Mouse (Mus musculus): Measurements from ENCODE around the gene P3h4. TPM values are rescaled to one million over a fixed set of nuclear protein-coding genes. Genes with fewer than 3 reads are reported as not detected.

P3h4 gene
- polyA plus RNA-seq, 1 experiment from 2014 or later = 20.7 TPM

DNA sequence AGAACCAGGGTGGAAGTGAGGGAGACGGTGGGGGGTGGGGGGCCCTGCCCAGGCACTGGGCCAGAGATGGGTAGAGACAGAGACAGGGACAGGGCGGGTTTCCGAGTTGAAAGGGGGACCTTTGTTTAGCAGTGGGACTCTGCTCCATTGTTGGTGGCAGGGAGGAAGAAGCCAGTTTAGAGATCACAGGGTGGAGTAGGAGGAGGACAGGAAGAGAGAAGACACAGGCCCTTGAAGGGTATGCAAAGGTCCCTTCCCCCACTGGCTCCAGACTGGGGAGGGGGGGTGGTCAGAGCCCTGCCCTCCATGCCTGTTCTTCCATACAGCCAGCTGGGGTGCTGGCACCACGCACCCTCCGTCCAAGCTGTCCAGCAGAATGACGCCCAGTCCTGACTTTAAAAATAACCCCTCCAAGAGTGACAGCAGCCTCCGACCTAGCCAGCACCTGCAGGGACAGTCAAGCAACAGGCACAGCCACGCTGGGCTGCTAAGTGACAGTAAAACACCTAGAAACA lies 24.6 kb downstream of the P3h4 start:
- 53% methylated on average over 8 of the region's 8 CpGs for WGBS
- peaks cover 9% of the 10 kb centered on the region for H3K36me3 ChIP-seq (ENCODE audit: control insufficient read depth, insufficient read depth, low read length)
- H3K27ac ChIP-seq (ENCODE audit: low read length) = no peak overlapping the region
- no peaks in the 10 kb centered on the region for H3K27me3 ChIP-seq (ENCODE audit: control insufficient read depth, insufficient read depth, low read depth, low read length)
- no peak overlapping the region for H3K4me2 ChIP-seq (ENCODE audit: low read length)
- no peaks in the 10 kb centered on the region for H3K9me3 ChIP-seq (replicated peaks; ENCODE audit: control insufficient read depth, low read length, poor library complexity, severe bottlenecking)
- H3K4me3 ChIP-seq (ENCODE audit: low read depth, low read length) = no peak overlapping the region
- ATAC-seq = no peak
- H3K9ac ChIP-seq (ENCODE audit: low read depth, low read length) = no peak overlapping the region
- H3K4me1 ChIP-seq (ENCODE audit: control insufficient read depth, insufficient read depth, low read length) = peaks cover 3% of the 10 kb centered on the region

DNA sequence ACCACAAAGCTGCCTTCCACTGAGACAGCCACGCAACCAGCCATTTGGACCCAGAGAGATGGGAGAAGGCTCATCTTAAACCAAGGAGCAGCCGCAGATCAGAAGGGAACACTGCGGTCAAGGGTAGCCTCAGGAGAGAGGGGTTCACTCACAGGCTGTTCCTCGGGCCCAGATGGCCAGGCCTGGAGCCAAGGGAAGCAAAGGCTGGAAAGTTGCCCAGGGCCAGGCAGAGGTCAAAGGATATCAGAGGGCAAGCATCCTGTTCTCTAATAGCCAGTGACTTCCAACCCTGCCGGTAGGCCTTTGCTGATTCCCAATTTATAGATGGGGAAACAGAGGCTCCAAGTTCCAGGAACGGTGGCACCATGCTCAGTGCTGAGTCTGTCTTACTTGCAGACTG lies 26.0 kb downstream of the P3h4 start:
- Histone ChIP-seq H3K4me1 (ENCODE audit: control insufficient read depth, insufficient read depth, low read length) (no peaks in the 10 kb centered on the region; the same call in 1 of the 2 replicates), H3K9me3 (replicated peaks; ENCODE audit: control insufficient read depth, low read length, poor library complexity, severe bottlenecking) (no peaks in the 10 kb centered on the region), H3K27me3 (ENCODE audit: control insufficient read depth, insufficient read depth, low read depth, low read length) (no peaks in the 10 kb centered on the region), H3K27ac (ENCODE audit: low read length) (no peak overlapping the region), H3K36me3 (ENCODE audit: control insufficient read depth, insufficient read depth, low read length) (peaks cover 14% of the 10 kb centered on the region), H3K4me2 (ENCODE audit: low read length) (no peak overlapping the region), H3K9ac (ENCODE audit: low read depth, low read length) (no peak overlapping the region), H3K4me3 (ENCODE audit: low read depth, low read length) (no peak overlapping the region)
- no peak for ATAC-seq
- 90% methylated on average over 6 of the region's 6 CpGs for WGBS

DNA sequence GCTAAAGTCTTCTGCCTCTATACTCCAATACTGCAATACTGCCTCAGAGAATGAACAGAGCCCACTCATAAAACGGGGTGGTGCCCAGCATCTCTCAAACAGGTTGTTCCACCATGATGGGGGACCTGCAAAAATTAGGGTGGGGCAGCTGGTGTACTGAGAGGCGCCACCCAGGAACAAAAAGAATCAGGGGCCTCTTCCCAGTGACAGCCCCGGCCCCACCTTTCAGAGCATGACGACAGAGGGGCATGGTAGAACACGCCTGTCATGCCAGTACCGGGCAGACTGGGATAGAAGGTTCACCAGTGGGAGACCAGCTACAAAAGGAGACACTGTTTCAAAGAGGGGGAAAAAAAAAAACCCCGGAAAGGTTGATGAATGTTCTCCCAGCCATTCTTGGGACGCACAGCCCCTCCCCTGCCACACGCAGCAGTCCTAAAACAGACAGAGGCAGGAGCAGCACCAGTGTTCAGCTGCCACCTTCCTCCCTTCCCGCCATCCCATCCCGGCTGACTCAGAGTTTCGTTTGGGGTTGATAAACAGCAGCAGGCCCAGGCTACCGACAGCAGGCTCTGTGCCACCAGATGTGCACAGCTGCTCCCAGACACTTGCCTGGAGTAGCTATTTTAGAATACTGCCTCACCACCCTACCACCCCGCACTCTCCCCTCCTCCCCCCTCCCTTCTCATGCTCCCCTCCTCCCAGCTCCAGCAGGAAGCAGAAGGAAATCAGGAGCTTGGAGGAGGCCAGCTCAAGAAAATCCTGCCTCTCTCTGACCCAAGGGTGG lies 26.9 kb downstream of the P3h4 start:
- H3K36me3 ChIP-seq (ENCODE audit: control insufficient read depth, insufficient read depth, low read length) = peaks cover 21% of the 10 kb centered on the region
- H3K9me3 ChIP-seq (replicated peaks; ENCODE audit: control insufficient read depth, low read length, poor library complexity, severe bottlenecking) = no peaks in the 10 kb centered on the region
- no peak overlapping the region for H3K4me3 ChIP-seq (ENCODE audit: low read depth, low read length)
- H3K9ac ChIP-seq (ENCODE audit: low read depth, low read length) = no peak overlapping the region
- no peaks in the 10 kb centered on the region for H3K27me3 ChIP-seq (ENCODE audit: control insufficient read depth, insufficient read depth, low read depth, low read length)
- H3K4me1 ChIP-seq (ENCODE audit: control insufficient read depth, insufficient read depth, low read length) = no peaks in the 10 kb centered on the region; the same call in 1 of the 2 replicates
- no peak overlapping the region for H3K27ac ChIP-seq (ENCODE audit: low read length)
- 63% methylated on average over 14 of the region's 14 CpGs for WGBS
- H3K4me2 ChIP-seq (ENCODE audit: low read length) = no peak overlapping the region
- ATAC-seq = no peak

GRCm38 (mm10) chr11:100387111-100387510 lies 27.5 kb downstream of the P3h4 start:
- Histone ChIP-seq H3K27ac (ENCODE audit: low read length) (no peak overlapping the region), H3K4me3 (ENCODE audit: low read depth, low read length) (no peak overlapping the region), H3K9ac (ENCODE audit: low read depth, low read length) (no peak overlapping the region), H3K27me3 (ENCODE audit: control insufficient read depth, insufficient read depth, low read depth, low read length) (no peaks in the 10 kb centered on the region), H3K36me3 (ENCODE audit: control insufficient read depth, insufficient read depth, low read length) (peaks cover 27% of the 10 kb centered on the region), H3K9me3 (replicated peaks; ENCODE audit: control insufficient read depth, low read length, poor library complexity, severe bottlenecking) (no peaks in the 10 kb centered on the region), H3K4me1 (ENCODE audit: control insufficient read depth, insufficient read depth, low read length) (no peaks in the 10 kb centered on the region; the same call in 1 of the 2 replicates), H3K4me2 (ENCODE audit: low read length) (no peak overlapping the region)
- no peak for ATAC-seq
- 93% methylated on average over 6 of the region's 6 CpGs for WGBS

DNA sequence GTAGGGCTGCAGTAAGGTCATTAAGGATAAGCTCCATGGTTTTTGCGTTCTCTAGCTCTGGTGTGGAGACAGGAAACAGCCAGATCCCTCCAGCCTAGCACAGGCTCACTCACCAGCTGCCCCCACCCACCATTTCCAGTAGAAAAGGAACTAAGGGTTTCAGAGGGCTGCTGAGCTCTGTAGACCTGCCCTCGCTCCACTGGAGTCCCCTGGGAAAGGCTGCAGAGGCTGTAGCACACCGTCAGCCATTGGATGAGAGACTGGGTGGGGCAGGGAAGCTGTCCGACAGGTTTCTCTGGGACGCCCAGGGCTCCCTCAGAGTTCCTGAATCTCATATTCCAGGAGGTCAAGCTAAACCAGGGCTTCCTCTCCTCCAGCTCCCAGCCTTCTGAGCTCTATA lies 28.1 kb downstream of the P3h4 start:
- Histone ChIP-seq H3K27ac (ENCODE audit: low read length) (no peak overlapping the region), H3K36me3 (ENCODE audit: control insufficient read depth, insufficient read depth, low read length) (peaks cover 32% of the 10 kb centered on the region), H3K4me2 (ENCODE audit: low read length) (no peak overlapping the region), H3K9me3 (replicated peaks; ENCODE audit: control insufficient read depth, low read length, poor library complexity, severe bottlenecking) (no peaks in the 10 kb centered on the region), H3K9ac (ENCODE audit: low read depth, low read length) (no peak overlapping the region), H3K4me3 (ENCODE audit: low read depth, low read length) (no peak overlapping the region), H3K4me1 (ENCODE audit: control insufficient read depth, insufficient read depth, low read length) (no peaks in the 10 kb centered on the region; the same call in 1 of the 2 replicates), H3K27me3 (ENCODE audit: control insufficient read depth, insufficient read depth, low read depth, low read length) (no peaks in the 10 kb centered on the region)
- no peak for ATAC-seq
- 50% methylated on average over 5 of the region's 5 CpGs for WGBS

- Histone ChIP-seq H3K4me3 (ENCODE audit: low read depth, low read length) (no peak overlapping the region), H3K27ac (ENCODE audit: low read length) (no peak overlapping the region), H3K9me3 (replicated peaks; ENCODE audit: control insufficient read depth, low read length, poor library complexity, severe bottlenecking) (no peaks in the 10 kb centered on the region), H3K36me3 (ENCODE audit: control insufficient read depth, insufficient read depth, low read length) (peaks cover 41% of the 10 kb centered on the region), H3K4me1 (ENCODE audit: control insufficient read depth, insufficient read depth, low read length) (no peaks in the 10 kb centered on the region; the same call in 1 of the 2 replicates), H3K27me3 (ENCODE audit: control insufficient read depth, insufficient read depth, low read depth, low read length) (no peaks in the 10 kb centered on the region), H3K9ac (ENCODE audit: low read depth, low read length) (no peak overlapping the region), H3K4me2 (ENCODE audit: low read length) (no peak overlapping the region)
- 82% methylated on average over 3 of the region's 3 CpGs for WGBS
- ATAC-seq = no peak
These were observed 29.6 kb downstream of the P3h4 start for GRCm38 (mm10) chr11:100385016-100385415.

DNA sequence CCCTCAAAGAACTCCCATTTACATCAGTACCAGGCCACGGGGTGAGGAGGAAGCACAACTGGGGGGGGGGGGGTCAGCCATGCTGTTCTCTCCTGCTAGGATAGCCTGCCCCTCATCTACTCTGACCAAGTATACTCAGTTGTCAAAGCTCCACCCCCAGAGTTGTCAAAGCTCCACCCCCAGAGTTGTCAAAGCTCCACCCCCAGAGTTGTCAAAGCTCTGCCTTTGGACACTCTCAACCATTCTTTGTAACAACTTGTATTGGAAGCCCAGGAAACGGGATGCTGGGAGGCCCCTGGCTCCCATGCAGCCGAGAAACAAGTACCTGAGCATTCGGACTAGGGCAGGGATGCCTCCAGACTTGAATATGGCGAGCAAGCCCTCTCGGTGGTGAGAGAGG lies 32.0 kb downstream of the P3h4 start:
- H3K9me3 ChIP-seq (replicated peaks; ENCODE audit: control insufficient read depth, low read length, poor library complexity, severe bottlenecking) = no peaks in the 10 kb centered on the region
- no peak overlapping the region for H3K4me2 ChIP-seq (ENCODE audit: low read length)
- H3K9ac ChIP-seq (ENCODE audit: low read depth, low read length) = no peak overlapping the region
- no peaks in the 10 kb centered on the region for H3K4me1 ChIP-seq (ENCODE audit: control insufficient read depth, insufficient read depth, low read length)
- no peak for ATAC-seq
- H3K36me3 ChIP-seq (ENCODE audit: control insufficient read depth, insufficient read depth, low read length) = peaks cover 58% of the 10 kb centered on the region
- WGBS = 75% methylated on average over 6 of the region's 6 CpGs
- H3K4me3 ChIP-seq (ENCODE audit: low read depth, low read length) = no peak overlapping the region
- no peak overlapping the region for H3K27ac ChIP-seq (ENCODE audit: low read length)
- H3K27me3 ChIP-seq (ENCODE audit: control insufficient read depth, insufficient read depth, low read depth, low read length) = no peaks in the 10 kb centered on the region

DNA sequence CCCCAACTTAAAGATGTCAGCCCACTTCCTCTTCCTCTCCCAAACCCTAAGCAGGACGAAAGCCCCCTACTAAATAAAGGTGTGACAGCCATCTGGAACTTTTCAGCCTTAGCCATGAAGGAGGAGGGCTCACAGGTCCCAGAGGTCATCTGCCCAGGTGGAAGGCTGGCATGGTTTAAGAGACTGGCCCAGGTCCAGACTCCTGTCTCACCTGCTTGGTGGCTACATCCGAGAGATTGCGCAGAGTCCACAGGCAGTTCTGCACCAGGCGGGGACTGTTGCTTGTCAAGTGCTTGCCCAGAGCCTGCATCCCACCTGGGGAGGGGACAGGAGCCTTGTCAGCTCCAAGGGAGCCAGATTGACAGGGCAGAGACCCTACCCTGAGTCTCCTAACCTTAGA lies 35.3 kb downstream of the P3h4 start:
- Histone ChIP-seq H3K27ac (ENCODE audit: low read length) (no peak overlapping the region), H3K4me1 (ENCODE audit: control insufficient read depth, insufficient read depth, low read length) (no peaks in the 10 kb centered on the region), H3K9ac (ENCODE audit: low read depth, low read length) (no peak overlapping the region), H3K36me3 (ENCODE audit: control insufficient read depth, insufficient read depth, low read length) (peaks cover 65% of the 10 kb centered on the region), H3K27me3 (ENCODE audit: control insufficient read depth, insufficient read depth, low read depth, low read length) (no peaks in the 10 kb centered on the region), H3K9me3 (replicated peaks; ENCODE audit: control insufficient read depth, low read length, poor library complexity, severe bottlenecking) (no peaks in the 10 kb centered on the region), H3K4me3 (ENCODE audit: low read depth, low read length) (no peak overlapping the region), H3K4me2 (ENCODE audit: low read length) (no peak overlapping the region)
- 94% methylated on average over 4 of the region's 4 CpGs for WGBS
- ATAC-seq = no peak

DNA sequence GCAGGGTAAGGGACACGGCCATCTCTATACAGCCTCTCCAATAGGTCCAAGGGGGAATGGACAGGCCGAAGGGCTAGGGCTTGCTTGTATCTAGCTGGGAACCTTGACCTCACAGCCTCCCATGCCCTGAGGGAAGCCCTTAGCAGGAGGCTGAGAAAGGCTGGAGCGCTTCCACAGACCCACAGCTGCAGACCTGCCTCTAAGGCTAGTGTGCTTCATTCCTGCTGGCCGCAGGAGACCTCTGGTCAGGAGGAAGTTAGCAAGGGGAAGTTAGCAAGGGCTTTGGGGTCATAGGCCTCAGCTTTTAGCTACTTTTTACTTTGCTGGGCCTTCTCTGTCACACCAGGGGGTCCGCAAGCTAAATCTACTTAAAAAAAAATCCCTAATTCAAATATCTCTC lies 36.2 kb downstream of the P3h4 start:
- no peak for ATAC-seq
- WGBS = 88% methylated on average over 5 of the region's 5 CpGs
- no peak overlapping the region for H3K9ac ChIP-seq (ENCODE audit: low read depth, low read length)
- H3K36me3 ChIP-seq (ENCODE audit: control insufficient read depth, insufficient read depth, low read length) = peaks cover 70% of the 10 kb centered on the region
- no peaks in the 10 kb centered on the region for H3K9me3 ChIP-seq (replicated peaks; ENCODE audit: control insufficient read depth, low read length, poor library complexity, severe bottlenecking)
- no peaks in the 10 kb centered on the region for H3K27me3 ChIP-seq (ENCODE audit: control insufficient read depth, insufficient read depth, low read depth, low read length)
- H3K4me2 ChIP-seq (ENCODE audit: low read length) = no peak overlapping the region
- no peak overlapping the region for H3K4me3 ChIP-seq (ENCODE audit: low read depth, low read length)
- H3K27ac ChIP-seq (ENCODE audit: low read length) = no peak overlapping the region
- H3K4me1 ChIP-seq (ENCODE audit: control insufficient read depth, insufficient read depth, low read length) = no peaks in the 10 kb centered on the region

Measured in midbrain, embryonic 16.5 days (tissue).